Mouse (Mus musculus) megakaryocyte, embryonic 14.5 days (primary cell): Measurements from ENCODE around the gene Gm18596.
"Not testable (repeated sequence)": the region's sequence is repeated elsewhere in the genome, so short reads cannot be mapped to it uniquely, and the experiment has no call there.

Experiments used
- FLI1 ChIP-seq: IDR thresholded peaks from 2 replicates; pipeline ENCODE4 v1.6.1; 2012; ENCODE audit warnings: low read length, inconsistent platforms, mixed read lengths
- GATA1 ChIP-seq: IDR thresholded peaks from 3 replicates; pipeline ENCODE4 v1.6.1; 2012; ENCODE audit warnings: mixed read lengths, low read length, inconsistent platforms, borderline replicate concordance

- not testable (repeated sequence) for TF ChIP-seq GATA1, FLI1
These were observed 41.0 kb upstream of the Gm18596 start for GRCm38 (mm10) chr10:77783396-77783795.
